Mouse (Mus musculus) ES-CJ7 (cell line): ENCODE measurements around the gene Rit1.
"Not testable (repeated sequence)": the region's sequence is repeated elsewhere in the genome, so short reads cannot be mapped to it uniquely, and the experiment has no call there.

Experiments used
- DNase-seq: peaks from one replicate; pipeline ENCODE4 v3.0.0; 2011; ENCODE audit warnings: low read depth, low spot score

Rit1 gene

DNA sequence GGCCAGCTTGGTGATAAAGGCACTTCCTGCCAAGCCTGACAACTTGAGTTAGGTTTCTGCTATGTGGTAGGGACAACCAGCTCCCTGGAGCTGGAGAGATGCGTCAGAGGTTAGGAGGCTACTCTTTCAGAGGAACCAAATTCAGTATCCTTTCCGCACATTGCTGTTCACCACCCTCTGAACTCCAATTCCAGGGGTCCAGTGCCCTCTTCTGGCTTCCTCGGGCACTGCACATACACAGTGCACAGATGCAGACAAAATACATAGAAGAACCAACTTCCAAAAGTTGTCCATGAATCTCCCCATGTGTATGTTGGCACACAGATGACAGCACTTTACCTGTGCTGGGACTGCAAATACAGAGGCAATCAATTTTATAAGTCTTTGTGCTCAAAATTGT lies 22.0 kb downstream of the Rit1 start:
- DNase-seq, result peak; percentile 77

DNA sequence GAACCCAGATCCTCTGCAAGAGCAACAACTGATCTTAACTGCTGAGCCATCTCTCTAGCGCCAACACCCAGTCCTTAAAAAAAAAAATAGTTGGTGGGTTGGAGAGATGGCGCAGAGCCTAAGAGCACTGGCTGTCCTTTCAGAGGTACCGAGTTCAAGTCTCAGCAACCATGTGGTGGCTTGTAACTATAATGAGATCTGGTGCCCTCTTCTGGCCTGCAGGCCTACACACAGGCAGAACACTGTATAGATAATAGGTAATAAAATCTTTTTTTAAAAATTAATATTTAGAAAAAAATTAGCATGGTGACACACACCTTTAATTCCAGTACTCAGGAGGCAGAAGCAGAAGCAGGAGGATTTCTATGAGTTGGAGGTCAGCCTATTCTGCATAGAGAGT lies 23.5 kb downstream of the Rit1 start:
- no peak for DNase-seq

DNA sequence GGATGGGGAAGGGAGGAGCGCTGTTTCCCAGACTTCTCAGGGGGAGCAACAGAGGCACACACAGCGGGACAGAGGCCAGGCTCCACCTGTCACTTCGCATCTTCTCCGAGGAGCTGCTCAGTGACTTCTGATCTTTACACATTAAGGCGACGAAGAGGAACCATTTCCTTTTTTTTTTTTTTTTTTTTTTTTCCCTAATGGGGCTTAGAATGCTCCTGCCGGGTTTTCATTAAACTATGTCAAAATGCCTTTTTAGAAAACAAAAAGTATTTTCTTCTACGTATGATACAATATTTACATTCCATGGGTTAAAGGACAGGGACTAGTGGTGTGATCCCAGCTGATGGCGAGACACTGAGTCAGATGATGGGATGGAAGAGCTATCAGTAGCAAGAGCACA lies 28.9 kb downstream of the Rit1 start:
- DNase-seq, result no peak

DNA sequence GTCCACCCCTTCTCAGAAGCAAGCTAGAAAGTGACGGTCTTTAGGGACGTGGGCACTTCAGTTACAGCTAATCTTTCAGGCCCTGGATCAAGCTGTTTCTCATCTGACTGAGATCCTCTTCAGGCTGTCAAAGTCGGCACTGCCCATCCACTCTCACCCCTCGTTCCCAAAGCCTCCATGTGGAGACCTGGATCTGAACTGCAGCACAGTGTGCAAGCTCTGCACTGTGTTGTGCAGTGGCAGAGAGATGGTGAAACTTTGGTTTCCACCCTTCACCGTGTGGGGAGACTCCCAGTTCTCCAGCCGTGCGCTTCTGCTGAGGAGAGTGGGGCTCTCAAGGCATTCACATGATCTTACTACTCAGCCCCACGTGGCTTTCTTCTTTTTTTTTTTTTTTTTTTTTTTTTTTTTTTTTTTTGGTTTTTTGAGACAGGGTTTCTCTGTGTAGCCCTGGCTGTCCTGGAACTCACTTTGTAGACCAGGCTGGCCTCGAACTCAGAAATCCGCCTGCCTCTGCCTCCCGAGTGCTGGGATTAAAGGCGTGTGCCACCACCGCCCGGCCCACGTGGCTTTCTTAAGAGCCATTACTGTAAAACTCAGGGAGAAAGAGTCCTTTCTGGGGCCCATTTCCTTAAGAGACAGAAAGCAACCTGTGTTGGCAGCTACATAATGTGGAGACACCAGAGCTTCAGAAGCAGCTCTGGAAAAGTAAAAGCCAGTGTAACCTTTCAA lies 29.7 kb downstream of the Rit1 start:
- no peak for DNase-seq

DNA sequence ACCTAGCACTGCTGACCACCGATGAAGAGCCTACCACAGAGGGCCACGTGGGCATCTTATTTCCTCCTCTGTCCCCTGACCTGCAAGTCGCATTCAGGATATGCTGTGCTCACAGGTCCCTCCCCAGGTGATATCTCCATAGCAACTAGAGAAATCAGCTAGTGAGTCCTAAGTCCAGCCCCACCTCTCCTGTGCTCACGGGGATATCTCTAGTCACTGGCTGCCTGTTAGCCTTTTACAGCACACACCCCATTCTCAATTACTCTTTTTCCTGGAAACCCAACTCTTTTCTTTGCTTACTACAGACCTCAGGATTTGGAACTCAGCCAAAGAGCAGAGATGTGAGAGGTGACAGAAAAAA lies 30.2 kb downstream of the Rit1 start:
- peak; percentile 25 for DNase-seq

DNA sequence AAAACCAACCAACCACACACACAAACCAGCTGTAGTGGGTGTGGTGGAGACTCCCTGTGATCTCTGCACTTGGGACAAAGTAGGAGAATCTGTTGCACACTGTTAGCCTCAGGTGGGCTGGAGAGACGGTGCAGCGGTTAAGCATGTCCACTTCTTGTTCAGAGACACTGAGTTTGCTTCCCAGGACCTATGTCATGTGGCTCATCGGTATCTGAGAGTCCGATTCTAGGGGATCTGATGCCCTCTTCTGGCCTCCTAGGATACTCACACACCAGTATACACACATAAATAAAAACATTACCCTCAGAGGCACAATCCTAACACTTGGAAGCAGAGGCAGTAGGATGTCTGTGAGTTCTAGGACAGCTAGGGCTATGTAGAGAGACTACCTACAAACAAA lies 37.6 kb downstream of the Rit1 start:
- DNase-seq, result peak; percentile 79

DNA sequence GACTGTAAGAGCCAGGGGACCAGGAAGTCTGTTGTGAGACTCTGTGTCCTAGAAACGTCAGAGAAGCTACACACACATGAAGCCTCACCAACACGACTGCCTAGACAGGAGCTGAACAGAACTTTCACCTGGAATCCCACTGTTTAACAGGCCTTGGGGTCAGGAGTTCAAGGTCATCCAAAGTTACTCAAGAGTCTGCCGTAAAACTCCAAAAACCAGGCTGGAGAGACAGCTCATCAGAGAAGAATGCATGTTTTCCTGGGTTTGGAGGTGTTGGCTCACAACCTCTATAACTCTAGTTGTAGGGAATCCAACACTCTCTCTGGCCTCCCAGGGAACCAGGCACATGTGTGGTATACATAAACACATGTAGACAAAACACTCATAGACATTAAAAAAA lies 38.9 kb downstream of the Rit1 start:
- peak; percentile 70 for DNase-seq

DNA sequence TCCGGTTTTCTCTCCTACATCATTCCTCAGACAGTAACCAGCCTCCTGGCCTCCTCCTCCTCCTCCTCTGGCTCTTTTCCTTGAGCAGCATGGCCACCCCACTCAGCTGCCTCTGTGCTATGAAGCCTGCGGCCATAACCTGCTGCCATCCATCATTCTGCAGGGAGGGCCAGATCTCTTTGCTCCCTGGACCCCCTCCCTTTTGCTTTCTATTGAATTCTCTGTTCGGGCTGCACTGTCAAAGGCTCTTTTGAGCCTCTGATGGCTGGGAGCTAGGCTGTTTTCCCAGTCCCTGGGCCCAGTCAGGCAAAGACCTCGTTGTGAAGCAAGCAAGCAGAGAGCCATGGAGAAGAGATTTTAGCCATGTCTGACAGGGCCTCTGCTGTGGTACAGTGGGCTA lies 39.6 kb downstream of the Rit1 start:
- DNase-seq, result no peak

DNA sequence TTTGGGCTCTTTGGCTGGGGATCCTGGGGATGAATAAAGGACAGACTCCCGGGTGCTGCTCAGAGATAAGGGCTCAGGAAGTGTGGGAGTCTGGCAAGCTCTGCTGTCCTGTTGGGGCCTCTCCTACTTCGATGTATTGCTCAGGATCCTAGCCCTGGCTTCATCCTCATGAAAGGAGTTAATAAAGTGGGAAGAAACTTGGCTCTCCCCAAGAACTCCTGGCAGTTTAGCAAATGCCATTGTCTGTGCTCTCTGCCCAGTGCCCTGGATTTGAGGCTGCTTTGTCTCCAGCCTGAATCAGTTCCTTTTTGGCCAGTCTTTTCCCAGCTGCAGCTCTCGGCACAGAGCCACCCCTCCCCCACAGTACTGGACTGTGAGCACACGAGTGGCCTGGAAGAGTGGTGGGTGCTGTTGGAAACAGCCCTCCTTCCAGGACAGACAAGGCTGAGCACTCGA lies 41.4 kb downstream of the Rit1 start:
- DNase-seq, result no peak

DNA sequence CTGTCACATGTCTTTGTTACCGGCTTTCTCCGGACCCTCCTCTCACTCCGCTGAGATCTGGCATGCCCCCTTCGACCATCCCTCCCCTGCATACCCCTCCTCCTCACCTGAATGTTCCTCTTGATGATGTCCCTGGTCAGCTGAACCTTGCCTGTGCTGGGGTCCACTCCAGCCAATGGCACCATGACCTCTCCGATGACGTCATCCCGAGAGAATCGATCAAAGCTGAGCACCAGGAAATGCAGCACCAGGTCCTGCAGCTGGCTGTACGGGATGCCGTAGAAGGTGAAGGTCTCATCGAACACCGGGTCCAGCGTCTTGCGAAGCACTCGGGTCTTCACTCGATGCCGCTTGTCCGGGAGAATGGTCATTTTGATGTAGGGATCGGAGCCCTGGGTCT lies 45.0 kb downstream of the Rit1 start:
- DNase-seq, result peak; percentile 28

DNA sequence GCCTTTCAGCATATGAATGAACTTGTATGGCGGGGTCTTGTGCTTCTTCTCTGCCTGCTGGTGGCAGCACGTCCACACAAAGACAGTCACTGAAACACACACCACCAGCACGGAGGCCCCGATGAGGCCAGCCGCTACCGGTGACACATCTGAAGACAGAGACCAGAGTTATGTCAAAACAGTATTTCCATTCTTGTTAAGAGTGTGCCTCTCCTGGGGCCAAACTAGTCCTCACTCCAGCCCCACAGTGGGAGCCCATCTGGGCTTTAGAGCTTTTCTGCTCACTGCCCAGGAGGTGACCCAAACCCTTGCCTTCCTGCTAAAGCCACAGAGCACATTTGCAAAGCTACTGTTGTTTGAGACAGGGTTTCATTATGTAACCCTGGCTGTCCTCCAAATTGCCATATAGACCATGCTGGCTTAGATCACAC lies 45.8 kb downstream of the Rit1 start:
- peak; percentile 35 for DNase-seq

DNA sequence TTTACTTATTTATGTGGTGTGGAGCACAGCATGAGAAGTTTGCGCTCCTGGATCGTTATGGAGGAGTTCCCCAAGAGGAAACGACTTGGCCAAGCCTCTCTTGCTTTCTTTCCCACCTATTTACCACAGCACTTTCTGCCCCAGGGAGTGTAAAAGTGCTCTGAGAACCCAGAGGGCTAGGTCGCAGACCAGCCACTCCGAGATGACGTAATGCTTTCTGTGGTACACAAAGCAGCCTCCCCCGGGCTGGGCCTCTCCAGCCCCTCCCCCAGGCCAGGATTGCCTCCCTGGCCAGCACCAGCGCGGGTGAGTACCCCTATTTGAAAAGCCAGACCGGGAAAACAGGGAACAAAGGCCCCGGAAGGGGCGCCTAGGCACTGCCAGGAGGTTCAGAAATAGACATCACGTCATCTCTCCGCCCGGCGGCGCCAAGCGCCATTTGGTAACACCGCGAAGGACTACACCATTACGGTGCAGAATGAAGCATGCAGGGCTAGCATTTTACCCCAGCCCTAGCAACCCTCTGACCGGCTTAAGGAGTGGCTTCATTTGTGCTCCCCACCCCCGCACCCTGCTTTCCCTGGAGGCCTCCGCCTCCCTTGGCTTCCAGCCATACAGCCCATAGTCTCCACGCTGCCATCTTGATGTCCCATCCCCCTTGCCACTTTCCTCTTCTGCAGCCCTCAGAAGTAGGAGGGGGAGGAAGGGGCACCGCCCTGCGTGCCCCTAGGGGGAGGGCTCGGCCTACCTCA lies 54.7 kb downstream of the Rit1 start:
- DNase-seq, result peak; percentile 58

DNA sequence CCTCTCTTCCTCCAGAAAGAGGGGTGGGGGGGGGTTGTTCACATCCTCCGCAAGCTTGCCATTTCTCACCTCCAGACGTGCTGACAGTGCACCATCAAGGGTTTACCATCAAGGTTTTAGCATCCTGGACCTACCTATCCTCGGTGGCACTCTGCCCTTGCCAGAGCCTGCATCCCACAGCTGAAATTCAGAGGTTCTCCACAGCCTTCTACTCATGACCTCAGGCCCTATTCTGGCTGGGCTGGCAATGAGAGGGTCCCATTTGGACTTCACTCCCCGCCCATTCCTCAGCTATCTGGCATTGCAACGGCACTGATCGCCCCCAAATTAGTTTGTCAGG lies 55.3 kb downstream of the Rit1 start:
- not testable (repeated sequence) for DNase-seq

DNA sequence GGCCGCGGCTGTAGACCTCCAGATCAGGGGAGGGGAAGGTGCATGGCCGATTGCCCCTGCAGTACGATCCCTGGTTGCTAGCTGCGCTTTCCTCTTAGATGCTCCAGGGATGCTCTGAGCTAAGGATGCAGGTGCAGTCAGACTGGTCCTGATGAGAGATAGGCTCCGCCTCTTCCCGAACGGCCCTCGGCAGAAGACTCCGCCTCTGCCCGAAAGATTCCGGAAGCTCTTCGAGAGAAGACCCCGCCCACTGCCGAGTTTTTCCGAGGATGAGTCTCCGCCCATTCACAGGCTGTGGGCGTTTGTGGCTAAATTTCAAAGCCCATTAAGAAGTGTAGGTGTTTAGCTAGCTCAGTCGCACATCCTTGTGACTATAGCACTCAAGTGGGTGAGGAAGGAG lies 55.8 kb downstream of the Rit1 start:
- DNase-seq, result peak; percentile 85

DNA sequence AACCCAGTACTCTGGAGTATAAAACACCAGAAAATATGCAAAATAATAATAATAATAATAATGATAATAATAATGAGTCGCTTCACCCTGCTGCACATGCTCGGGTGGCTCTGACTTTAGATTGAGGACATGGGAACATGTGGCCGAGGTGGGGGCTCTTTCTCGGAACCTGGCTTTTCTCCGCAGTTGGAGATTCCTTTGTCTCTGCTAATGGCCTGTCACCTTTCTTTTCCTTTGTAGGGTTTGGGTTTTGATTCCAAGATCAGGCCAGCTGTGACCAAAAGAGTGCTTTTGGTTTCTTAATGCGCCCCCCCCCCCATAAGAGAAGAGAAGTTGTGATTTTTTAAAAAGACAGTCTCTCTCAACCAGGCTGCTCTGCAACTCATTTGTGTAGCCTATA lies 56.5 kb downstream of the Rit1 start:
- DNase-seq, result not testable (repeated sequence)

DNA sequence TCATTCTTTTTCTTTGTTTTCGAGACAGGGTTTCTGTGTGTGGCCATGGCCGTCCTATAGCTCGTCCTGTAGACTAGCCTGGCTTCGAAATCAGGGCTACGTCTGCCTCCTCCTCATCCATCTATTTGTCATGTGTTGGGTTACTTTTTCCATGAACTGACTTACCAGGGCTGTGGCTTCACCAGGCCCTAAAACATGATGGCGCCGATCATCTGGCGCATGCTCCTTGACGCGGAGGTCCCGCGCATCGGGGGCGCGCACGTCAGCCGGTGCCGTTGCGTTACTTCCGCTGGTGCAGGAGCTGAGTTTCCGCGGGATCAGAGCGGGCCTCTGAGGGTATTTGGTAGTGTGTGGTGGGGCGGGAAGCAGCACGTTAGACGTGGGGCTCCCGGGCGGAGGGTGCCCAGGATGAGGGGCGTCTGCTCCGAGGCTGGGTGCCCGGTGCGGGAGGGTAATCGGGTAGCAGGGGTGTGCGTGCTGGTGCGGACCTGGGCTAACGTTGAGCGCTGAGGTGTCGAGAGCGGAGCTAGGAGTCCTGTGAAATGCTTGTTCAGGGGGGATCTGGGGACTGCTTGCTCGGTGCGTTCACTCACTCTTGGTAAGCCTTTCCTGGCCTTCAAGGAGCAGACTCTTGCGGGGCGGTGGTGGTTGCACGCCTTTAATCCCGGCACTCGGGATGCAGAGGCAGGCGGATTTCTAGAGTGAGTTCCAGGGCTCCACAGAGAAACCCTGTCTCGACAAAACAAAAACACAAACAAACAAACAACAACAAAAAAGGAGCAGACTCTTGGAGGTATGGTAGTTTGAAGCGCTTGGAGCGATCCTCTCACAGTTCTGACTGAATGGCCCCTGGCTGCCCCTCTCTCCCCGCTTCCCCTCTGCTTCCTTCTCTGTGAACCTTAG lies 58.6 kb downstream of the Rit1 start, which contains the start of gene Syt11:
Gene Syt11 (minus strand): TSS at position 226 of the 903 bp plus-strand sequence.
- not testable (repeated sequence) for DNase-seq
